Mouse (Mus musculus): ENCODE data around the gene Rora. TPM values are rescaled to one million over a fixed set of nuclear protein-coding genes. Genes with fewer than 3 reads are reported as not detected.

Gene Rora
- total RNA-seq, 2 experiments from 2014 or later: 0.17 TPM; not detected in 1

DNA sequence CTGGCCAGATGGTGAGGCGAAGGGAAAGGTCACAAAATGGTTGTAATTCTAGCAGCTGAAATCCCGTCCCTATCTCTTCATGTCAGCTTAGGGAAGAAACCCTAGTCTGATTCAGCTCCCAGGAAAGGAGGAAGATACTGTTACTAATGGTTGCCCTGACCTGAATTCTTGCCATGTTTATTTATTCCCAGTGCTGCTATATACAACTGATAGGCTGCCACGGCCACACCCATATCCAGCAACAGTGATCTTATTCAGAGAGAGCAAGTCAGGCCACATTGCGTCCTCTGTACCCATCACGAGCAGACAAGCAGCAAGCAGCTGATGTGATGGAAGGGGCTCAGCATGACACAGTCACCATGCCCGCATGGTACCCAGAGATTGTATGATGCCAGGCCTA is 150.6 kb downstream of the Rora start:
- ATAC-seq (replicated peaks; ENCODE audit: low FRiP score, poor library complexity, severe bottlenecking): no peak

DNA sequence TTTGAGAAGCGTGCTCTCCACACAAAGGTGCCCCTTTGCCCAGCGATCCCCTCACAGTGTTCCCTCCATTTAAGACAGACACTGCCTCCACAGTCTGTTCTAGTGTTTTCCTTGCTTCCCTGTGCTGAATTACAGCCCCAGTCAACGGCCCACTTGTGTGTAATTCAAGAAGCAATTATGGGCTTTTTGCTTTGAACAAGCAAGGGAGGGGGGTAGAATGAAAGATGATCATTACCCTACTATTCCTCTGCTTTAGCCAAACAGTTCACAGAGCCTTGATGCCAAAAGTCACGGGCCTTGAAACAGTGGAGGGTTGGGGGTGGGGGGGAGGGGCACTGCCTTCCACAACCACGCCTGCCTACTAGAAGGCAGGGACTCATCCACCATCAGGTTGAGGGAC is 152.2 kb downstream of the Rora start:
- ATAC-seq (replicated peaks; ENCODE audit: low FRiP score, poor library complexity, severe bottlenecking): no peak

DNA sequence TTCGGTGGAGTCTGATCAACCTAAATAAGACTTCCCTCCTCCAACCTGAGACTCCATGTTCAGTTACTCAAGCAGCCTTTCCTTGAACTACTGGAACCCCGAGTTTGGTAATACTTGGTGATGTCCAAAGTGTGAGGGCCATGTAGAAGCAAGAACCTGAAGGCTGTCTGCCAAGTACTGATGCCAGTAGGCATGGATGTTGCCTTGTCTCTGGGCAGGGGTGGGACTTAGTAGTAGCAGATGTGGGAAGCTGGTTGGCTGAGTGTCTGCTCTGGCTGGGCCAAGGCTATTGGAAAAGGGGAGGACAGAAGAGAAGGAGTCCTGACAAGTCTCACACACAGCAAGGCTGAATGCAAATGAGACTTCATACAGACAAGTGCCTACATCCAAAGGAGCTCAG is 154.1 kb downstream of the Rora start:
- ATAC-seq (replicated peaks; ENCODE audit: low FRiP score, poor library complexity, severe bottlenecking): no peak

DNA sequence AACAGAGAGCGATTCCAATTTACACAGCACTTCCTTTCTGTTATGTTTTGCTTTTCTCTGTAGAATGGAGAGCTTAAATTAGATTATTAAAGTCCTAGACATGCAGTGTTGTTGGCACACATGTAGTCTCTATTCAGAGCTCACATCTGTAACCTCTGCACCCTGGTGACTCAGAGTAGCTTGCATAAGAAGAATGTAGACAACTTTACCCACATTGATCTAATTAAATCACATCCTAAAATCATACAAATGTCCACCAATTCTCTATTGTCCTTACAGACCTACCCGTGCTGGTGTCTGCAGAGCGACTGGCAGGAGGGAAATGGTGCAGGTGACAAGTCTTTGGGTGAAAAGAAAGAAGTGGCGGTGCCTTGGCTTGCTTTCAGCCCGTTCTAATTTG is 155.9 kb downstream of the Rora start:
- no peak for ATAC-seq (replicated peaks; ENCODE audit: low FRiP score, poor library complexity, severe bottlenecking)

DNA sequence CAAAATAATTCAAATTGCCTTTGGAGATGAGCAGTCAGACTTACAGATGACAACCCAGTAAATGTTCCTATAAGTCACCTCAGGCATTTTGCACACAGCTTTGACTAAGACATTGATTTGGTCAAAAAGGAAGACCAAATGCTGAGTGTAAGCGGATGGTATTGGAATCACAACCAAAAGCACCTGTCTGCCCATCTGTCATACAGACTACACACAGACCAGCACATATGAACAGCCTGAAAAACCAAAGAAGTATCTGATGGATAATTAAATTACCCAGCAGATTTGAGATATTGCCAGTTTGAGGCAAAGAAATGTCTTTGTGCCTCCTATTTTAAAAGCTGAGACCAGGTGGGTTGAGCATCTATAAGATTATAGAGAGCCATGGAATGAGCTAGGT is 161.1 kb downstream of the Rora start:
- no peak for ATAC-seq (replicated peaks; ENCODE audit: low FRiP score, poor library complexity, severe bottlenecking)

DNA sequence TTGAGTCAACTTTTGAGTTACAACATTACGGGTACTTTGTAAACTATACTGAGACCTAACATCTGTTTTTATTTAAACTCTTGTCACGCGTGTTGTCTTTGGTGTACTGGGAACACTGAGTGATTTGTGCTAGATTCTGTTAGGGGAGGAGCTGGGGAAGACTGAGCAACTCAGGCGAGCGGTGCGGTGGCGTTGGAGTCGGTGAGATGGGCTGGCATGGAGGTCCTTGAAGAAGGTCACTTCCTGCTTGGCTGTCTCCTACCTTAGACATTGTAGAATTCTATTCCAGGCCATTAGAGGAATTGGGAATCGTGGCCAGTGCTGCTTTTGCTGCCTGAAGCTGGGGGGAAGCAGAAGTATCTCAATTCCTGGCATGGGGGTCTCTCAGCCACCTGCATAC is 162.3 kb downstream of the Rora start:
- no peak for ATAC-seq (replicated peaks; ENCODE audit: low FRiP score, poor library complexity, severe bottlenecking)

DNA sequence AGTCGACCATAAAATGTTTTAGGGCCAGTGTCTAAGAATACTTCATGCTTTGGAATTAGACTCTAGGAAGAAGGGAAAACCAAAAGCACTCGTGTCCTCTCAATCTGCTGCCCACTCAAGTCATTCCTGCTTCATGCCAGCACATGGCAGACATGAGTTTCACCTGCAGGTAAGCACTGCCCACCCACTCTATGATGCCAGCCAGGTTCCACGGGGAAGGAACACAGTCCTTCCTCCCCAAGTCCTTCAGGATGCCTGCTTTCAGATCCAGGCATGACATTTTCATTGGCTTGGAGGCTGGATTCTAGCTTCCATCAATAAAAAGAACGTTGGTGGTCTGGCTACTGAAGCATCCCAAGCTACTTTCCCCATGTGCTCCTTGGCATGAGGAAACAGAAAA is 166.4 kb downstream of the Rora start:
- ATAC-seq (replicated peaks; ENCODE audit: low FRiP score, poor library complexity, severe bottlenecking): no peak

DNA sequence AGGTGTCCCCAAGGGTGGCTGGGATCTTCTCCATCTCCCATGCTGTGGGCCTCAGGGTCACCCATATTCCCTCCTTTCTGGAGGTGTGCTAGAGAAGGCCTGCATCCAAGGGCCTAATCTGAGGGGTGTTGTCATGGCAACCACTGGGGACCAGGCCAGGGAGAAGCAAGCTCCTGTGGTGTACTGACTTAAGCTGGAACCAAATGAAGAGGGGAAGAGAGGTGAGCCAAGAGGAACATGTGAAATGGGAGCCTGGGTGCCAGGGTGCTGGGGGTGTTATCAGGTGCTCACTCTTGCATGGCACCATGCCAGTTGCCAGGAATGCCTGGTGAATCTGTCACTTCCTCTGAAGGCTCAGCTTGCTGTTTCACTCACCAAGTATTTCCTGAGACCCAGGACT is 166.9 kb downstream of the Rora start:
- ATAC-seq (replicated peaks; ENCODE audit: low FRiP score, poor library complexity, severe bottlenecking): no peak

DNA sequence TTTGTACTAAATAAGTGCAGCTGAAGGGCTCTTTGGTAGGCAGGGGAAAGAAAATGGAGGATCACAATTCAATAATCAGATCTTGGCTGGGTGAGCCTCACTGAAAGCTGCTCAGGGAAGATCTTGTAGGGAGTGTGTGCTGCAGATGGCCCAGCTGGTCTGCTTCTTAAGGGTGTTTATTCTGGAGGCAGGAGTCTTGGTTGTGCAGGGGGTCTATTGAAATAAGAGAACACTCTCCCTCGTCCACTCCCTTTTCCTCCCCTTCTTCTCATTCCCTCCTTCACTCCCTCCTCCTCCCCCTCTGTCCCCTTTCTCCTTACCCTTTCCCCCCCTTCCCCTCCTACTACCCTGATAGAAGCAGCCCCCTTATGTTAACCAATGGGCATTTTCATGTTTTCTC is 167.8 kb downstream of the Rora start:
- ATAC-seq (replicated peaks; ENCODE audit: low FRiP score, poor library complexity, severe bottlenecking): no peak

DNA sequence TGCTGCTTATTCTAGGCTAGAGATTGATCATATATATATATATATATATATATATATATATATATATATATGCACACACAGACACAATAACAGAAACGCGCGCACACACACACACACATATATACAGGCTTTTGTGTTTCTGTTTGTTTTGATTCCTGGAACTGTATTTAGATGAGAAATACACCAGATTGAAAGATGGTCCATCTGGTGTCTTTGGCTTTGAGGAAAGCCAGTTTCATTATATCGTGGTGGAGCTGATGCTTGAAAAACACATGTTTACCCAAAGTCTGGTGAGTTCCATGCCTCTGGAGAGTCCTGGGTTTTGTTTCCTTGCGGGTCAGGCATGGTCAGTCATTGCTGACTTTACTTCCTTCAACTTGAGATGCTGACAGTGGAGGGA is 169.7 kb downstream of the Rora start:
- ATAC-seq (replicated peaks; ENCODE audit: low FRiP score, poor library complexity, severe bottlenecking): no peak

DNA sequence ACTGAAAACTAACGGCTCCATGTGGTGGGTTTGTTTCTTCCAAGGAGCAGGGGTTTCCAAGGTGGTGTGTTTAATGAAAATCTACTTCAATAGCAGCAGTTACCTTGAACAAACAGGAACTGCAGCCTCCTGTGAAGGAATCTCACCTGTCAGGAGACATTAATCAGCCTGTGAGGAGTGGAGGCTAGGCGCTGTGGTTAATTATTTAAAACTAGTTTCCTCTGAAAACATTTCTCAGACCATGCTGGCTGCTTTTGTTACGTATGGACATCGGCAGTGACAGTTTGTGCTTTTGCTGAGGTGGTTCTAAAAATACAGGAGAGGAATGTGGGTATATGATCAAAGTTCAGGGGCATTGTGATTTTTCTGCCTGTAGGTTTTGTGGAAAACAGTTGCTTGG is 171.5 kb downstream of the Rora start:
- no peak for ATAC-seq (replicated peaks; ENCODE audit: low FRiP score, poor library complexity, severe bottlenecking)

DNA sequence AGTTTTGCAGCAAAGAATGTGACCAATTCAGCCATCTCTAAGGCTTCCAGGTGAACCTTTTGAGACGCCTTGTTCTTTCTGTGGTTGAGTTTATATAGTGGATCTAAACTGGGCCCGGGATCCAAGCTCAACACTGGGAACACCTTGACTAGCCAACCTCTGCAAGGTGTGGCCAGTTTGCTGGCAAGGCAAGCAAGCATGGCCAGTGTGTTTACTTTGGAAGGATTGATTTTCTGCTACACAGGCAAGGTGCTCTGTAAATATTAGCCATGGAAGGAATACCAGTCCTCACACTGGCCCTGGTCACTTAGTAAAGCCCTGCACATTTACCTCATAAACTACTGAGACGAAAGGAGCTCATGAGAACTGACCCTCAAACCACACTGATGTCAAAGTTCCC is 172.3 kb downstream of the Rora start:
- ATAC-seq (replicated peaks; ENCODE audit: low FRiP score, poor library complexity, severe bottlenecking): no peak

DNA sequence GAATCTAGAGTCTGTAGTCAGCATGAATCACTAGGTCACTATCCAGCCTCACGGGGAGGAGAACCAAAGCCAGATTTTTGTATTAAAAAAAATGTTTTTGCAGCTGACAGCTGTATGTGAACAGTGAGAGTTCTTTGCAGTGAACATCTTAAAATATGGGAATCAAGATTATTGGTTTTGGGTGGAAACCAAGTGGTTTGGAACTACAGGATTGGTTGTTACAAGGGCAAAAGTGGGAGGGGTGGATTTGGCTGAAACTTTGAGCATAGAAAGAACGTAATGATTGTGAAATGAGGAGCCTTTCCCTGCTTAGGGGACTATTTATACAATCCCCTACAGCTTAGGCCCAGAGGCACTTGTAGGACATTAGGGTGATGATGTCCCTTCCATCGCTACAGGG is 173.9 kb downstream of the Rora start:
- no peak for ATAC-seq (replicated peaks; ENCODE audit: low FRiP score, poor library complexity, severe bottlenecking)

DNA sequence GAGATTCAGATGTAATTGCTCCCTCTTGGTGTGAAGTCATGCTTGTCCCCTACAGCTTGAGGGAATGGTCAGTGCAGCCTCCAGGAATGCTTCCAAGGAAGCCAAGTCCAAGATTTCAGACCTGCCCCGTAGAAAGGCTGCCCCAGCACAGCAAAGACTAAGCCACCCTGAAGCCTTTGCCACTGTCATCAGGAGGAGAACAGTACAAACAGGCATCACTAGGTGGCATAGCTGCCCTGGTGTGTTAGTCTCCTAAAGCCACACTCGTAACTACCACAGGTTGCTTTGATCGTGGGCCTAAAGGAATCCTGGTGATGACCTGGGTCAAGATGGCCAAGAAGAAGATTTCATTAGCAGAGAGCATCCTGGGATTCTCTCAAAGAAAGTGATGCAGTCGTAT is 176.3 kb downstream of the Rora start:
- ATAC-seq (replicated peaks; ENCODE audit: low FRiP score, poor library complexity, severe bottlenecking): no peak

DNA sequence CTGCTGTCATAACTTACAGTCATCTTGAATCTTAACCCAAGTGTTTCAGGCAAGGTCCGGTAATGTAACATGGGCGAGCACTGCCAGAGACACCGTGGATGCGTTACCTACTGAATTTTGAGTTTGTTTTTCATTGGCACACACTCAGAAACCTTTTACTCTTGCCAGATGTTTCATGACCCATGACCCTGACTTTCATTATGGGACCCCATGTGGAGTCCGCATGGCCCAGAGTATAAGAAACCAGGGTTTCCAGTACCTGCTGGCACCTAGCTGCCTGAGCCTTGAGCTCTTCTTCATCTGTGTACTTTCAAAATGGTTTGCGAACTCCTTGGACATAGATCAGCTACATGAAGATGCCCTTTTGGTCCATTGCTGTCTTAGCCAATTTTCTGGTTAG is 179.7 kb downstream of the Rora start:
- no peak for ATAC-seq (replicated peaks; ENCODE audit: low FRiP score, poor library complexity, severe bottlenecking)

DNA sequence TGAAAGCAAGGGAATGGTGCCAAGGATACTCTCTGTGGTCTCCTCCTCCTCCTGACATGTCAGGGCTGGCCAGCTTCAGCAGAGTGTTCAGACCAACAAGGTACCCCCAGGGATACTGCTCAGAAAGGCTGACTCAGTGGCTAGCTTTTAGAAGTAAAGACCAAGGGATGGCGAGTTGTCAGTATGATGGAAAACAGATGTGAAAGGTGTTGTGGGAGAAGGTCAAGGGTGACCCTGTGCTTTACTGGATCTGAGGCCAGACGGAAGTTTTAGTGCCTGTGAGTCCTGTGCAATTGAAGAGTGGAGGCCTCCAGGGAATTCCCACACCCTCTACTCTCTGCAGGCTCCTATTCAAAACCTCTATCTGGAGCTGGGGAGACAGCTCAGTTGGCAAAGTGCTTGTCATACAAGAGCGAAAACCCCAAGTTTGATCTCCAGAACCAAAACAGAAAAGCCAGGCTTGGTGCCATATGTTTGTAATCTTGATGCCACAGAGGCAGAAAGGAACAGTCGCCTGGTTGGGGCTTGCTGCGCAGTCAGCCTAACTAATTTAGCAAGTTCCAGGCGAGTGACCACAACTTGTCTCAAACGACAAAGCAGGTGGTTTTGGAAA is 181.6 kb downstream of the Rora start:
- no peak for ATAC-seq (replicated peaks; ENCODE audit: low FRiP score, poor library complexity, severe bottlenecking)

DNA sequence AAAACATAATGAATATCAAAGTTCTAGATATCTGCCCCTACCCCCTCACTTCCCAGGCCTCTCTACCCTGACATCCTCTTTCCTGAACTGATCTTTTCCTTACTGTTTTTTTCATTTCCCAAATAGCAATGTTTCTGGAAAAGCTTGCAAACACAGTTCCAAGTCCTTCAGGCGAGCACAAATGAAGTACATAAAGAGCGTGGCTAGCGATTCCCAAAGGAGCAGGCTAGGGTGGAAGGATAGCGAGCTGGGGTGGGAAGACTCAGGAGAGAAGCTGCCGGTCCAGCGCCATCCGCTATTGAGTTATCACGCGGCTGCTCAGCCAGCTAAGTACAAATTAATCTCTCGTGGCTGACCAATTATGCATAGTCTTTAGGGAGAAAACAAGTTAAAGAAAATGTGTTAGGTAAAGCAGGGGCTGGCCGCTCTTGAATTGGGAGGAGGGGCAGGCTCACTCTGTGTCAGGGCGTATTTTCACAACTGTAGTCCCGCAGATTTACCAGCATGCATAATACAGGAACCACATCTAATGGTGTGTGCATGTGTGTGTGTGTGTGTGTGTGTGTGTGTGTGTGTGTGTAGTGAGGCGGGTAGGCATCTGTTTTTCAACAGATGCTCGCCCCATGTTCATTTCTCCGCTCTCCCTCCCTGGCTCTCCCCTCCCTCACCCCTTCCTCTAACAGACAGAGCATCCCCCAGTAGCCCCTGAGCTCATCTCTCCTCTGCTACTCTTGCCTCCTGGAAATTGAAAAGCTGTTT is 188.7 kb downstream of the Rora start:
- no peak for ATAC-seq (replicated peaks; ENCODE audit: low FRiP score, poor library complexity, severe bottlenecking)

DNA sequence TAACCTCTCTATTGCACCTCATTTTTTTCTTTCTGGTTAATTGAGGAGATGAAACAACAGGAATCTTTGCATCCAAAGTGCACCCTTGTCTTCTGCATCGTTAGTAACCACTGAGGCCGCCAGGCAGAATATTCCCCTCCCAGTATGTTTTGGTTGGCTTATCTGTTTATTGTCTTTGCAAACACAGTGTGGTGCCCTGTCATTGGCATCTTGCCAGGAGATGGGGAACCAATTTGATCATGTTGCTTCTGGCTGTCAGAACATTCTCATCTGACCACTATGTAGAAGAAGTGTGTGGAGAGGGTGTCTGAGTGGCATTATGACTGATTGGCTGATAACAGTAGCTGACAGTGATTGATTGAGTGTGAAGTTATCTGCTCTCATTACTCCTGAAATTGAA is 192.0 kb downstream of the Rora start:
- no peak for ATAC-seq (replicated peaks; ENCODE audit: low FRiP score, poor library complexity, severe bottlenecking)

DNA sequence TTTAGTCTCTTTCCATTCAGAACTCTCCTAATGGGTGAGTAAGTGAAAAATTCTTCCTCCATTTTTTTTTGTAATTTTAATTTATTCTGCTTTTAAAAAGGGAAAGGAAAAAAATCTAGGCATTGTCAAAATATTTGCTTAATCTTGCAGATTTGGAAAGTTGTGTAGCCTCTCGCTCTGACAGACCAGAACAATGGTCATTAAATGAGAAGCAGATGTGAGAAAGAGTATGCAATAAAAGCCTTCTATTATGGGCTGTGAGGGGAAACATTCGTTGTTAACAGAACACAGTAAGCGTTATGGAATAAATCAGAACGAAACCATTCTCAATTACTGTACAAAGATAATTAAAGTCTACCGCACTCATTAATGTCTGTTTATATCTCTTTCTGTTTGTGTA is 196.7 kb downstream of the Rora start:
- no peak for ATAC-seq (replicated peaks; ENCODE audit: low FRiP score, poor library complexity, severe bottlenecking)

DNA sequence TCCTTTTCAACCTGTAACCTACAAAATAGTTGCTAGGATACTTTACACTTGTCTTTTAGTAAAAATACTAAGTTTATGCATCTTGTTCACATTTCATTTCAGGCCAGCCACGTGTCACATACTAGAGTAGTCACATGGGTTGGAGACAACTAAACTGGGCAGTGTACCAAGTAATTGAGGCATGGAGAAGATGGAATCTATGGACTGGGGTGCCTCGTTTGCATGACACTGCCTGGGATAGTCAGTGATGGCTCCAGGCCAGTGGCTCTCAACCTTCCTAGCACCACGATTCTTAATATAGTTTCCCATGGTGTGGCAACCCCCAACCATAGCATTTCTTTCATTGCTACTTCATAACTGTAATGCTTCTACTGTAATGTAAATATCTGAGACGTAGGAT is 198.6 kb downstream of the Rora start:
- ATAC-seq (replicated peaks; ENCODE audit: low FRiP score, poor library complexity, severe bottlenecking): no peak

DNA sequence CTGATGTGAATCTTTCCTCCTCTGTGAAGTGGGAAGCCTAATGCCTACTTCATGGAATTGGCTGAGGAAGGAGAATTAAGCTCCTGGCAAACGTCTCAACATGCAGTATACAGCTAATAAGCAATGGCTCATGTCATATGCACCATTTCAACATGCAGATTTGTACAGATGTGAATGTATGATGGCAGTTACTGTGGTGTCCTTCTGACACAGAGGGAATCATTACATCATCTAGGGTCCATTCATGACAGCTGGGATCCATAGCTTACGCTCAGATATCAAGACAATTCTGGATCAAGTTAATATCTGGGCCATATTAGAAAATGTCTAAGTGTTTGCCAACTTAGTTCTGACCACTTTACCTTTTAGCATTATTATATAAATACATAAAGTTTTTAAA is 199.3 kb downstream of the Rora start:
- ATAC-seq (replicated peaks; ENCODE audit: low FRiP score, poor library complexity, severe bottlenecking): no peak

DNA sequence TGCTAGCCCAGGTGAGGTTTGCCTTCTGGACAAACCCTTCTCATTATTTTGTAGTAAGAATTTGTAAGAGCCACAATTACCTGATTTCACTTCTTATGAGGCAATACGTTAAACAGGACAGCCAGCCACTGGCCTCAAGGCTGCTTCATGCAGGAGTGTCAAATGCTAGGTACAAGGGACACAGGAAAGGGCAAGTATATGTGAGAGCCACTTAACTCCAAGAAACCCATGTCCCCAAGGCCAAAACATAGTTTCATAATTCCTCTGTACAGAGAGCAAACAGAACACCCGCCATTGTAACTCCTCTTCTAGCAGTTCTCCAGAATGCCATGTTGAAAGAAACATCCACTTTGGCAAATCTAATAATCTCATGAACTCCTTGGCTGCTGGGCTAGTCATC is 205.9 kb downstream of the Rora start:
- no peak for ATAC-seq (replicated peaks; ENCODE audit: low FRiP score, poor library complexity, severe bottlenecking)
